Mouse (Mus musculus): ENCODE data around the gene Rars2.

- TF ChIP-seq CTCF (IDR thresholded peaks at IDR 0.05; ENCODE audit: low read depth, low read length) (no peak), POLR2A (IDR thresholded peaks at IDR 0.05; ENCODE audit: insufficient read depth, low read length) (no peak)
Observed at GRCm38 (mm10) chr4:34615303-34615702, 546 bp downstream of the Rars2 start.
